Mouse (Mus musculus): ENCODE measurements at regions not wholly inside any gene's neighbourhood (a gene's known extent, or its start where the extent isn't known, plus 50 kb on each side); places are given as distances from the start of the nearest gene placed in this dataset.

- DNase-seq (ENCODE audit: low spot score in 2 of 2), result no peak
Observed at GRCm38 (mm10) chr7:118042914-118043313, 73.1 kb downstream of the Rps15a start.

GRCm38 (mm10) chr7:118039862-118040261 is 76.1 kb downstream of the Rps15a start:
- DNase-seq (ENCODE audit: low spot score in 2 of 2), result no peak

DNA sequence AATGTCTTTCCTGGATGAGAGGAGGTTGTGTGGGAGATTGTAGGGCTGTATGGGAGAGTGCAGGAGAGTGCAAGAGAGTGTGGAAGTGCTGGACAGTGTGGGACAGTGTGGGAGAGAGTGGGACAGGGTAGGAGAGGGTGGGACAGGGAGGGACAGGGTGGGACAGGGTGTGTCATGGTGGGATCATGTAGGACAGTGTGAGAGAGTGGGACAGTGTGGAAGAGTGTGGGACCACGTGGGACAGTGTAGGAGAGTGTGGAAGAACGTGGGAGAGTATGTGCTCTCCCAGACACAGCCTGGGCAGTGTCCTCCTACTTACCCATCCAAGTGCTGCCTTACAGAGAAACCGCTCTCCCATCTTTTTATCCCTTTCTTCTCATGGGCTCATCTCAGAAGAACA is 78.9 kb downstream of the Rps15a start:
- no peak for DNase-seq (ENCODE audit: low spot score in 2 of 2)

DNA sequence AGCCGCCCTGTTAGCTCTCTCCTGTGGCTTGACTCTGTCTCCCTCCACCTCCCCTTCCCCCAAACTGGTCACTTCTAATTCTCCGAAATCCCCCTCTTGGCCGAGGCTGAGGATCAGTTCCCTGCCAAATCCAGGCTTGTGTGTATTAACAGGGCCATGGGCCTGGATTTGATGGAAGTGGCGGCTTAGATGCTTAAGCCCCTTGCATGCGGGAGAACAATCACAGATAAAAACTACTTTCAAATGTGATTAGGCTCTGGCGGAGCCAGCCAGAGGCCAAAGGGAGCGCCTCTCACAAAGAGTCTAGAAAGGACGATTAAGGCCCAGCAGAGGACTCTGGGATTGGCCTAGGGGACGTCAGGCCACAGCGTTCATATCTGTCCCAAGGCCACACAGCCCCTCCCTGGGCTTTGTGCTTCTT is 89.9 kb downstream of the Rps15a start:
- DNase-seq (ENCODE audit: low spot score in 2 of 2), result no peak

- DNase-seq (ENCODE audit: low spot score in 2 of 2), result no peak
Observed at GRCm38 (mm10) chr7:118004620-118005019, 111.4 kb downstream of the Rps15a start.

- DNase-seq (ENCODE audit: low spot score in 2 of 2), result no peak
Observed at GRCm38 (mm10) chr7:118001881-118002280, 114.1 kb downstream of the Rps15a start.

DNA sequence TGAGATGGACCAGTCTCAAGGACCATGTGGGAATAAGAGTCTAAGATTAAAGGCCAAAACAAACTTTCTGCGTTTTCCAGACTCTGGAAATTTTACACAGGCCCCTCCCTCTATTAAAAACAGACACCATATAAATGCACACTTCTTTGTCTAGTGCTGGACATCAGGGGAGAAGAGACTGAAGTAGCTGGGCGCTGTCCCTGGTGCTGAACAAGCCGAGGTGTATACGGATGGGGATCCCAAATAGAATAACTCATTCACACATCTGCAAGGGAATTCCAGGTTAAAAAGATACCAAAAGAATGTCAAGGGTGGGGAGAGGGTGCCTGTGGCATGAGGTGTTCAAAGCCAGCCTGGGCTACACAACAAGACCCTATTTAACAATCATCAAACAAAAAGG is 114.9 kb downstream of the Rps15a start:
- no peak for DNase-seq (ENCODE audit: low spot score in 2 of 2)

- no peak for DNase-seq (ENCODE audit: low spot score in 2 of 2)
Observed at GRCm38 (mm10) chr7:117982177-117982576, 133.8 kb downstream of the Rps15a start.

- no peak for DNase-seq (ENCODE audit: low spot score in 2 of 2)
Observed at GRCm38 (mm10) chr7:117971176-117971575, 144.8 kb downstream of the Rps15a start.

DNA sequence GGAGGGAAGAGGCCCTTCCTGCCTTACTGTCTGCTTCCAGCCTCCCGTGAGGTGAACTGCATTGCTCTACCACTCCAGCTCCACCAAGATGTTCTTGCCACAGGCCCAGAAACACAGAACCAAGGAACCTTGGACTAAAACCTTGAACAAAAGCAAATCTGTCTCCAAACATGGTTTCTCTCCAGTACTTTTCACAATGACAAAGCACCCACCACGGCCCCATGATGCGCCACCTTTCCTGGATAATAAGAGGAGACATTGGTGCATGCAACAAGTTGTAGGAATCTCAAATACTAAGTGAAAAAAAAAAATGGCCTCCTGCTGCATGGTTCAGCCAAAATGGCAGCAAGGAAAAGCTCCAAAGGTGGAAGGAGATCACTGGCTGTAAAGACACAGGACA is 172.6 kb downstream of the Rps15a start:
- DNase-seq (ENCODE audit: low spot score in 2 of 2), result no peak

GRCm38 (mm10) chr7:117939618-117940017 is 176.4 kb downstream of the Rps15a start:
- no peak for DNase-seq (ENCODE audit: low spot score in 2 of 2)

DNA sequence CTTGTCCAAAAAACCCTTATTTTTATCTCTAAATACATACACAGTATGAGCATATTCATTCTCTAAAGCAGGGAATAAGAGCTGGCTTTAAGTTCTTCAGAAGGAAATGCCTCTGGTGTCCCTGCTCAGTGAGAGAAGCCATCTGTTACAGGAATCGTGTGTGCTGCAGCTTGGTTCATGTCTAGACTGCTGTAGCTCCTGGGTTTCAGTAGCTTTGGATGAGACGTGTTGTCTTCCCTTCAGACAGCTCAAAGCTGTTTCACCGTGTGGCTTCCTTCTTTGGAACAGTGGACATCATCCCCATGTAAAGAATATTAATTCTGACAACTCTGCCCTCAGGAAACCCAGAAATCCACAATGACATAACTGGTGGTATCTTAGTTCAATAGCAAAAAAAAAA is 181.1 kb downstream of the Rps15a start:
- DNase-seq (ENCODE audit: low spot score in 2 of 2), result no peak

DNA sequence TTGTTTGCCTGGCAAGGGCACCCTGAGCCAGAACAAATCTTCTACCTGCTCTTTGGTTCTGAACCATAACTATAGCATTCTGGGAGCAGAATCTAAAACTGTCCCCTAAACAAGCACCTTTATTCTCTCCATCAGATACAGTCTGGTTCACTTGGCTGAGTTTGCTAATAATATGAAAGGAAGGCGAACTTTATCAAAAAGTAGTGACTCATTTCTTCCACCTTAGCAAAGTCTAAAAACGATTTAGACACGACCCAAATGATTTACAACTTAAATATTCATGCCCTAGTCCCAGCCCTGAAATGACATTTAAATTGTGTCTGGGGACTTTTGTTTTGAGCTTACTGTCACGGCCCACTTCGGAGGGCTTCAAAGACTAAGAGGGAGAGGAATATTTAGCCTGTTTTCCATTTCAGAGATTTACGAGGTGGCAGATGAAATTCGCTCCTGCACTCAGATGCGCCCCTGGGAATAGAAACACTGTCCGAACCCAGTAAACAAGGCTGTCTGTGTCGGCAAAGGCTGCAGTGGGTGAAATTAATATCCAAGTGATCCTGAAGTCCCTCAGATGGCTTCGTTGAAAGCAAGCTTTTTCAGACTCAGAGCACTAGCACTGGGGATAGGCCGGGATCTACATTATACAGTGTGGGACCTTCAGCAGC is 184.6 kb downstream of the Rps15a start:
- no peak for DNase-seq (ENCODE audit: low spot score in 2 of 2)

GRCm38 (mm10) chr7:117930392-117930791 is 185.6 kb downstream of the Rps15a start:
- DNase-seq (ENCODE audit: low spot score in 2 of 2), result no peak

DNA sequence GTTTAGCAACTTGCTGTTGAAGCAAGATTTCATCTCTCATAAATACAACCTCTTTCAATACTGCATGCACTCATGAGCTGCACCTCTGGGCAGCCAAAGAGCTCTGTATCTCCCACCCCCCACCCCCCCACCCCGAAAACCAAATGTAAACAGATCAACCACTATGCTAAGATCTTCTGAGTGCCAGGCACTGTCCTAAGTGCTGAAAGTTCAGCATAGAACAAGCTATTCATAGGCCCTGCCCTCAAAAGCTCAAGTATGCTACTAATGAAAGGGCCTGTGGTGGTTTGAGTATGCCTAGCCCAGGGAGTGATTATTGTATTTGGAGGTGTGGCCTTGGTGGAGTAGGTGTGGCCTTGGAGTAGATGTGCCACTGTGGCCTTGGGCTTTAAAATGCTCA is 189.6 kb downstream of the Rps15a start:
- DNase-seq (ENCODE audit: low spot score in 2 of 2), result no peak

- no peak for DNase-seq (ENCODE audit: low spot score in 2 of 2)
Observed at GRCm38 (mm10) chr7:117922270-117922669, 193.7 kb downstream of the Rps15a start.

DNA sequence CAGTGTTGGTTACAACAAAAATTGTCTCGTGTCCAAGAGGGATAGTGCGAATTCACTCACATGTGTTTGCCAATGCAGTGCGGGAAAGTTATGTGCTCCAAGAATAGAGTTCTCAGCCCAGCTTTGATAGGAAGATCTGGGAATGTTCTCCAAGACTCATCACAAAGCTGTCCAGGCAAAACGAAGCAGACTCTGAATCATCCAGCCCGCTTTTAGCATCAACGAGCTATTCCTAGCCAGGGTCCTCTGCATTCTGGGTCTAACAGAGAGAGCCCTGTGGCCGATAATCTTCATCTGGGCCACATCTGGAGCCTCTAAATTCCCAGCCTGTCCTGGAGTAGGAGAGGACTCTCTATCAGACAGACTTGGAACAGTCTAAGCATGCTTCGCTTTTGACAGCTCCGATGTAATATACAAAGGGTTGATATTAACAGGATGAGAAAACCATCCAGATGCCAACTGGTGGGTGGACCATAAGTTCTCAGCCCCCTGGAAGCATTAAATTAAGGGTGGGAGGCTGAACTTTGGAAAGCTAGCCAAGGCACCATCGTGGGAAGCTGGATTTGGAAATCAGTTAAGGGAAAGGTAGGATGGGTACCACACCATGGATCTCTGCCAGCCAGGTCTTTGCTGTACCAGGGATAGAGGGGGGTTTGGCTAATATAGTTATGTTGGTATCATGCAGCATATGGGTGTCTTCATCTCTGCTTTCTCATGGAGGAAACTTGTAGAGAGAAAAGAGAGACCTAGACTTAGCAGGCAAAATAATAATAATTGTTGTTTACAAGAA is 197.6 kb downstream of the Rps15a start:
- no peak for DNase-seq (ENCODE audit: low spot score in 2 of 2)

DNA sequence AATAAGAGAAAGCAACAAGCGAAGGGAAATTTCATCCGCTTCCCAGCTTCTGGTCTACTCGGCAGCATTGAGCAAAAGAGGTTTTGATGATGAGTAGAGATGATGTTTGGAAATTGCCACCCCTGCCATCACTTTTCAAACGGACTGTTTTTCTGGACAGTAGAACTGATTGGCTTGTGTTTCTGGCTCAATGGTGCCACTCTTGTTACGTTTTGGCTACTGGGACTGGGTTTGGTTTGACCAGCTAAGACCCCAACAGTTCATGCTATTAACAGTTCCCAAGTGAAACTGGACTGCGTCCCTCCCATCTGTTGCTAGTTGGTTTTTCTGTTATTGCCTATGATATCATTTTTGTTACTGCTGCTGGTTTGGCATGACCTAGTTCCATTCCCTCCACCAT is 199.1 kb downstream of the Rps15a start:
- no peak for DNase-seq (ENCODE audit: low spot score in 2 of 2)

DNA sequence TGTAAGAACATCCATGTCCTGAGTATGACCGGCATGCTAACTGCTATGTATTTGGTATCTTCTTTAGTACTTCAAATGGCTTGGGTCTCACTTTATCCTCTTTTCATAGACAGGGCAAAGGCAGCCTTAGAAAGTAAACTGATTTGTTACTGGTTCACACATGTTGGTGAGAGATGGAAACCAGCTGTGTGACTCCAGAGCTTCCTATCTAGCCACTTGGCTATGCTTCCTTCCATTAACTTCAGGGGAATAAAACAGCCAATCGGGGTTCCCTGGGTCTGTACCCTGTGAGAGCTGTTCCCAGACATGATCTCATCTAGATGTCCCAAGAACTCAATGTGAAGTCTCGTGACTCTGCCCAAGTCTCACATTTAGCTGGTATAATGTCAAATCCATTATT is 203.5 kb downstream of the Rps15a start:
- DNase-seq (ENCODE audit: low spot score in 2 of 2), result no peak

DNA sequence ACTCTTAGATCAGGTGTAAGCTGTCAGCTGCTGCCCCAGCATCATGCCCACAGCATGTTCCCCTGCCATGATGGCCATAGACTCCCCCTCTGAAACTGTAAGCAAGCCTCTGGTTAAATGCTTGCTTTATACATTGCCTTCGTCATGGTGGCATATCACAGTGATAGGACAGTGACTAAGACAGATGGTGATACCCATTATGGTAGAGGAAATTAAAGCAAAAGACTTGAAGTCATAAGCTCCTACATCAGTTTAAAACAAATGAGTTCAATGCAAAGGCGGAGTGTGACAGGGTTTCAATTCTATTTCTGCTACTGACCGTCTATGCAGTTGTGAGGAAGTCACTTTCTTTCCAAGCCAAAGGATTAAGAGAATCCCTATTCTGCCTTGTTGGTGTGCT is 204.9 kb downstream of the Rps15a start:
- no peak for DNase-seq (ENCODE audit: low spot score in 2 of 2)

DNA sequence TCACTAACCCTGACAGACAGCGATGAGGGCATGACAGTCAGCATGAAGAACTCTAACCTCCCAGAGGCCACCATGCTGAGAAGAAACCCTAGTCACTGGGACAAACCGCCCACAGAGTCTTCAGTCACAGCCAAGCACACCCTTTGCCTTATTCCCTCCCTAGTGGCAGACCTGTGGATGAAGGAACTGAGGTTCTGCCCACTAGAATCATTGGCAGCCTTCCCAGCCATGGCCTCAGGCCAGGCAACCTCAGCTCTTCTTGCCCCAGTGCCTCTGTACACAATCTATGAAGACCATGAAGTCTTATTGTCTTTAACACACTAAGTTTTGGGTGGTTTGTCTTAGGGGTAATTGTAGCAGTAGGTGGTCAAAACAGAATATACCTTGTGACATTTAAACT is 219.5 kb downstream of the Rps15a start:
- DNase-seq (ENCODE audit: low spot score in 2 of 2), result no peak

DNA sequence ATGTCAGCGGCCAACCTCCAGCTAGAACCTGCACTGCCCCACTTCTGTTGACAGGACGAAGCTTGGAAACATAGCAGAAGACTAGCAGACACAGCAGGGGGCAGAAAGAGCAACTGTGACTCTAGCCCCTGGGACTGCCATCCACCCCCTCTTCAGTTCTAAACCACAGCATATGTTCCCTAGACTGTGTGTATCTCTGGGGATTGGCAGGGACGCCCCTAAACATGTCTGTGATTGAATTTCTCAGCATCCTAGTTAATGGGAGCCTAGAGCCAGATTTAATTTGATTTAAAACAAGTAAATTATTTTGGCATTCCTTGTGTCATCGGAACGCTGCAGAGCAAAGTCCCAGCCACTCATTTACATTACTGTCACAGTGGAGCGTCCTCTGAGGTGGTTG is 228.7 kb downstream of the Rps15a start:
- no peak for DNase-seq (ENCODE audit: low spot score in 2 of 2)

- peak; percentile 29 to 47 for DNase-seq (ENCODE audit: low spot score in 2 of 2)
Observed at GRCm38 (mm10) chr7:117882803-117883202, 233.2 kb downstream of the Rps15a start.

Measured in spleen, postnatal 14 days (tissue).